Mouse (Mus musculus): Measurements from ENCODE around the gene Arl14ep.

DNA sequence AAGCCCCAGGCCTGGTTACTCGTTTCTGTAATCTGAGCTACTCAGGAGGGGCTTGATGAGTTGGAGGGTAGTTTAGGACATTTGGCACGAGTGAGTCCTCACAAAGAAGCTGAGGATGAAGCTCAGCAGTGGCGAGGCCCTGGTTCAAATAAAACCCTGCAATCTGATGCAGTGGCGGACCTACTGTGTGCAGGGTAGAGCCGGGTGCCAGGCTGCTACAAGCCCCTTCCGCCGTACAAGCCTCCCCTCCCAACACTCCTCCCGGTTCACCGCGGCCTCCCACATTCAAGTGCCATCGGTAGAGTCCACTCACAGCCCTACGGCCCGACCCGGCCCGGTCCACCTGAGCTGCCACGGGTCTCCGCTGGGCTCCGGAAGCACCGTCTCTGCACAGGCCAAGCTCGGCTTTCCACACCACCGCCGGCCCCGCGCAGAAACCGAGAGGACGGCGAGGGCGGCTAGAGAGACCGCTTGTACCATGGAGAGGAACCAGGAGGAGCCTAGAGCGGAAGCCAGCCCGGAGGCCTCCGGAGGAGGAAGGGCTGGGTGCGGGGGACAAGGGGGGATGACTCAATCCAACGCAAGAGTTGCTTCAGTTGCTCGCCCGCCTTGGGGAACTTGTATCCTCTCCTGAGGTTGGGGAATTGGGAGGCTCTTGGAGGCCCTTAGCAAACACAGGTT, at the start of gene Arl14ep:
- TF ChIP-seq CTCF (IDR thresholded peaks at IDR 0.05) (no peak), EP300 (IDR thresholded peaks at IDR 0.05) (no peak)
